Comparison of ENCODE assay signal across 24 mouse cellular contexts in genomic region chr2:102912951-102913350, GRCm38 (mm10). TPM values are rescaled to one million over a fixed set of nuclear protein-coding genes. Genes with fewer than 3 reads are reported as not detected.
DNase-seq lines count a peak whose midpoint lies in the region; ATAC-seq and TF ChIP-seq lines count a peak whose summit lies in the region.
"Had no signal": no experiment of that assay in that cellular context is flagged by ENCODE, and none has a peak within 500 bp of the region (broad histone marks: within the 10 kb centered on the region; RNA-seq: fewer than 3 reads in every experiment).

No protein-coding gene starts in this region.

- no peak overlapping the region for H3K4me3 ChIP-seq in forebrain, postnatal 0 days (ENCODE audit: low read depth, low read length)
- H3K4me3 ChIP-seq: embryonic facial prominence, embryonic 10.5 days; embryonic facial prominence, embryonic 15.5 days; forebrain, embryonic 13.5 days; heart, embryonic 10.5 days; hindbrain, embryonic 13.5 days; limb, embryonic 12.5 days; liver, embryonic 15.5 days; midbrain, embryonic 10.5 days; midbrain, embryonic 15.5 days had no signal

- no peaks in the 10 kb centered on the region for H3K9me3 ChIP-seq in forebrain, postnatal 0 days (ENCODE audit: low read length)
- H3K9me3 ChIP-seq: embryonic facial prominence, embryonic 10.5 days; embryonic facial prominence, embryonic 15.5 days; forebrain, embryonic 13.5 days; heart, embryonic 10.5 days; hindbrain, embryonic 13.5 days; limb, embryonic 12.5 days; liver, embryonic 15.5 days; midbrain, embryonic 10.5 days; midbrain, embryonic 15.5 days had no signal

- ATAC-seq in forebrain, postnatal 0 days: no peak
- ATAC-seq: forebrain, embryonic 13.5 days; midbrain, embryonic 15.5 days had no signal

- TF ChIP-seq CTCF in forebrain, postnatal 0 days (IDR thresholded peaks at IDR 0.05; ENCODE audit: low read depth): no peak

- H3K27ac ChIP-seq in forebrain, postnatal 0 days (ENCODE audit: low read depth, low read length): no peak overlapping the region
- H3K27ac ChIP-seq: embryonic facial prominence, embryonic 10.5 days; embryonic facial prominence, embryonic 15.5 days; forebrain, embryonic 13.5 days; heart, embryonic 10.5 days; hindbrain, embryonic 13.5 days; limb, embryonic 12.5 days; liver, embryonic 15.5 days; midbrain, embryonic 10.5 days; midbrain, embryonic 15.5 days had no signal

- 81% methylated on average over 2 of the region's 2 CpGs for whole genome bisulfite sequencing in forebrain, postnatal 0 days

- H3K4me1 ChIP-seq in forebrain, postnatal 0 days (ENCODE audit: insufficient read depth): no peaks in the 10 kb centered on the region
- H3K4me1 ChIP-seq: forebrain, embryonic 13.5 days; hindbrain, embryonic 13.5 days; limb, embryonic 12.5 days; midbrain, embryonic 15.5 days had no signal

- H3K27me3 ChIP-seq in forebrain, postnatal 0 days (ENCODE audit: insufficient read depth, low read length): no peaks in the 10 kb centered on the region
- H3K27me3 ChIP-seq: embryonic facial prominence, embryonic 15.5 days; forebrain, embryonic 13.5 days; hindbrain, embryonic 13.5 days; limb, embryonic 12.5 days; liver, embryonic 15.5 days; midbrain, embryonic 15.5 days had no signal

- H3K4me2 ChIP-seq in forebrain, postnatal 0 days (ENCODE audit: low read depth): no peak overlapping the region
- H3K4me2 ChIP-seq: embryonic facial prominence, embryonic 15.5 days; forebrain, embryonic 13.5 days; hindbrain, embryonic 13.5 days; limb, embryonic 12.5 days; liver, embryonic 15.5 days; lung, embryonic 14.5 days; midbrain, embryonic 15.5 days had no signal

- DNase-seq in CD4-positive, CD25-positive, alpha-beta regulatory T cell, adult 2 months (ENCODE audit: low read depth, low spot score): peak; percentile 51
- DNase-seq in T-cell, adult 2 months (ENCODE audit: low spot score): peak; percentile 13
- DNase-seq in naive thymus-derived CD4-positive, alpha-beta T cell, adult 2 months (ENCODE audit: low read depth): peak; percentile 67
- DNase-seq in ovary, postnatal 10 days (ENCODE audit: low spot score): no peak
- DNase-seq in gastrocnemius, postnatal 4 days (ENCODE audit: low spot score in 2 of 2): no peak
- DNase-seq in forebrain, postnatal 0 days: no peak
- DNase-seq: adrenal gland, adult 8-10 months; cerebellum, adult 2 months; cerebellum, postnatal 25 days; gastrocnemius, postnatal 14 days; heart, postnatal 4 days; kidney, adult 11 months; kidney, postnatal 14 days; lung, embryonic 14.5 days; lung, postnatal 14 days had no signal

- no peaks in the 10 kb centered on the region for H3K36me3 ChIP-seq in forebrain, postnatal 0 days (ENCODE audit: insufficient read depth)
- H3K36me3 ChIP-seq: embryonic facial prominence, embryonic 10.5 days; embryonic facial prominence, embryonic 15.5 days; heart, embryonic 10.5 days; hindbrain, embryonic 13.5 days; limb, embryonic 12.5 days; liver, embryonic 15.5 days; midbrain, embryonic 10.5 days; midbrain, embryonic 15.5 days had no signal

- H3K9ac ChIP-seq in forebrain, postnatal 0 days: no peak overlapping the region
- H3K9ac ChIP-seq: embryonic facial prominence, embryonic 15.5 days; forebrain, embryonic 13.5 days; hindbrain, embryonic 13.5 days; limb, embryonic 12.5 days; liver, embryonic 15.5 days; lung, embryonic 14.5 days; midbrain, embryonic 15.5 days had no signal

RNA-seq across cellular contexts. Expression of gene Cd44, which starts 11.5 kb away (rescaled TPM):
- total RNA-seq in gastrocnemius, postnatal 4 days (2021): 10 to 100 TPM; 79.5 to 80.3 TPM
- 4.5 and 7.8 TPM in 2 replicates for total RNA-seq in forebrain, postnatal 0 days (2014; rRNA removed)
- 3.0 and 3.6 TPM in 2 replicates for polyA plus RNA-seq in forebrain, postnatal 0 days (2015; fragmentation: Nextera tagmentation; extraction: Ambion mirVana)

Comparison
In these comparisons a context has a peak if more than half of its experiments do, and no peak if none do; other contexts are left out.
1. DNase-seq: peak in CD4-positive, CD25-positive, alpha-beta regulatory T cell, adult 2 months (single experiment), T-cell, adult 2 months (single experiment) and naive thymus-derived CD4-positive, alpha-beta T cell, adult 2 months (single experiment); none in ovary, postnatal 10 days (single experiment), gastrocnemius, postnatal 4 days (0 of 2) and forebrain, postnatal 0 days (single experiment).